Mouse (Mus musculus): ENCODE data around the gene Slc20a1. TPM values are rescaled to one million over a fixed set of nuclear protein-coding genes. Genes with fewer than 3 reads are reported as not detected.

Gene Slc20a1
- polyA plus RNA-seq, 1 experiment: 139 TPM

DNA sequence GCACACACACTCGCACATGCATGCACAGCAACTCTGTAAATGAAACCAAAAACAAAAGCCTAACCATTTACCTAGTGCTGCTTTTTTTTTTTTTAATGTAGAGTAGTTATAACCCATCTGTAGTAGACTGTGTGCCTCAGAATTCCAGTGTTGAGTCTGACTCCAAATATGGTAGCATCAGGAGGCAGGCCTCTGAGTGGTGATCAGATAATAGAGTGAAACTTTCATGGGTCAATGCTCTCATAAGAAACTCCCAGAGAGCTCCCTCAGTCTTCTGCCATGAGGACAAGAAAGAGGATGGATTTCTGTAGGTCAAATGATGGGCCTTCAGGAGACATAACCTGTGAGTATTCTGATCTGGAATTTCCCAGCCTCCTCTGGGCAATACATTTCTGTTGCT lies 16.2 kb upstream of the Slc20a1 start:
- TF ChIP-seq CTCF (IDR thresholded peaks at IDR 0.05; ENCODE audit: control insufficient read depth, insufficient read depth, low read length) (no peak), POLR2A (IDR thresholded peaks at IDR 0.05; ENCODE audit: borderline replicate concordance, control insufficient read depth, low read depth, low read length) (no peak)
- H3K4me3 ChIP-seq (replicated peaks; ENCODE audit: control insufficient read depth, low read depth, low read length): no peak overlapping the region
- H3K4me1 ChIP-seq (ENCODE audit: control insufficient read depth, insufficient read depth, low read length): peaks cover 11% of the 10 kb centered on the region
- 82% methylated on average over 1 of the region's 1 CpGs for WGBS
- H3K27ac ChIP-seq (ENCODE audit: control insufficient read depth, insufficient read depth, low read depth, low read length, poor library complexity): no peak overlapping the region

DNA sequence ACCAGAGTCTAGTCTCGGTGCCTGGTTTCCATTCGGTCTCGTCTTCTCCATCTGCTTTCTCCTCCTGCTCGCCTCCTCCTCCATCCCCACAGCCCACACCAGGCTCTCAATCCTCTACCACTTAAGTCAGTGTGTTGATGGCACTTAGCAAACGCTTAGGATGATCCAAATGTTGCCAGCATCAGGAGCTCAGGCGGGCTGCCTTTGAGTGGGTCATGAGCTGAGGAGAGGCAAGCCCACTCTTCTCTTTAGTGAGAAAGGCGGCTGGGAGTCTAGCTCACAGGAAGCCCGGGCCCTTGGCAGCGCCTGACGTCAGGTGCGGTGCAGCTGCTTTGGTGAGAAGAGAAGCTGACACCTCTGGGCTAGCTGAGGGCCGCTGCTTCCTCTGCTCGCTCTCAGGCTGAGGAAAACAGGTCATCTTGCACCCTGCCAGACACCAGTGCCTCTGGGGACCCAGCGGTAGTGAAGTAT lies 15.0 kb upstream of the Slc20a1 start:
- peak overlapping the region; percentile 52 for H3K27ac ChIP-seq (ENCODE audit: control insufficient read depth, insufficient read depth, low read depth, low read length, poor library complexity)
- 36% methylated on average over 14 of the region's 14 CpGs for WGBS
- H3K4me1 ChIP-seq (ENCODE audit: control insufficient read depth, insufficient read depth, low read length): peaks cover 11% of the 10 kb centered on the region
- no peak for TF ChIP-seq POLR2A (IDR thresholded peaks at IDR 0.05; ENCODE audit: borderline replicate concordance, control insufficient read depth, low read depth, low read length)
- no peak for TF ChIP-seq CTCF (IDR thresholded peaks at IDR 0.05; ENCODE audit: control insufficient read depth, insufficient read depth, low read length)
- peak overlapping the region; percentile 4 for H3K4me3 ChIP-seq (replicated peaks; ENCODE audit: control insufficient read depth, low read depth, low read length)

DNA sequence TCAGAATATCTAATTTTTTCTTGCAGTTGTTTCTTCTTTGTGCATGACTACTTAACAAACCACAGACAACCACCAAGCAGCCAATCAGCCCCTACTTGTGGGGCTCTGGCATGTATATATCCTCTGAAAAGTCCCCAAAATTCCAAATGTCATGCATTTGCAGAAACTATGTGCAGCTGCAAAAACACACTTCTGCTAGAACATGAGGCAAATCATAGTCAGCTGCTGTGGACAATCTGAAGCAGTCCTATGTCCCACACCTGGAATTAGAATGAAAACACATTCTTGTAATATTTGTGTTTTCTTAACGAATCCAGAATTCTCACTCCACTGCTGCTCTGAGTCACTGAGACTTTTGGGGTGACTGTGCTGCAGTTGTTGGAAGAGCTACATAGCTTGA lies 13.7 kb upstream of the Slc20a1 start:
- Histone ChIP-seq H3K27ac (ENCODE audit: control insufficient read depth, insufficient read depth, low read depth, low read length, poor library complexity) (no peak overlapping the region), H3K4me3 (replicated peaks; ENCODE audit: control insufficient read depth, low read depth, low read length) (no peak overlapping the region), H3K4me1 (ENCODE audit: control insufficient read depth, insufficient read depth, low read length) (peaks cover 11% of the 10 kb centered on the region)
- TF ChIP-seq CTCF (IDR thresholded peaks at IDR 0.05; ENCODE audit: control insufficient read depth, insufficient read depth, low read length): no peak
- TF ChIP-seq POLR2A (IDR thresholded peaks at IDR 0.05; ENCODE audit: borderline replicate concordance, control insufficient read depth, low read depth, low read length): no peak
- WGBS: 78% methylated on average over 1 of the region's 1 CpGs

DNA sequence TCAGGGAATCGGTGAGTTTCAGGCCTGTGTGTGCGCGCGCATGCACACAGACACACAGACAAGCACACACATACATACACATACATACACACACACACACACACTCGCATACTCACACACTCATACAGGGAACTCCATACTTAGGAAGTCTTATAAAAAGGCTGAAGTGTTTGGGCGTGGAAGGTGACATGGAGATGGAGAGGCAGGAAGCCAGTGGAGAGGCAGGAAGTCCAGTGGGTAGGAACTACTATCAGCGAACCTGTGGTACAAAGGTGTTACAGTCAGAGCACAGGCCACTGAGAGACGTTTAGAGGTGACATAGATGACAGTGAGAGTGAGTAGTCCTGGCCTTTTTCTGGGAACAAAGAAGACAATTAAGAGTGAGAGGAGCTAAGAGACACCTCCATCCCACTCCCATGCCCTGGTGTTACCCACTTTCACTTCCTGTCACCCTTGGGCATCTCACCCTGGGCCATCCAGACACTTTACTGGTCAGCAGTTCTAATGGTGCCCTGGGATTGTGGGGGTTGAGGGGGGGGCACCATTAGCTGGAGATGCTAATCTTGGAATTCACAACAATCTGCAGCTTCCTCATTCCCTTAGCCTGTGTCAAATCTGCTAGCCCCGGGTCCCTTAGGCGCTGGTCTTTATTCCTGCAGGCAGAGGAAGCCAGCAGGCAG lies 12.8 kb upstream of the Slc20a1 start:
- 62% methylated on average over 10 of the region's 10 CpGs for WGBS
- no peak overlapping the region for H3K27ac ChIP-seq (ENCODE audit: control insufficient read depth, insufficient read depth, low read depth, low read length, poor library complexity)
- H3K4me1 ChIP-seq (ENCODE audit: control insufficient read depth, insufficient read depth, low read length): peaks cover 11% of the 10 kb centered on the region

DNA sequence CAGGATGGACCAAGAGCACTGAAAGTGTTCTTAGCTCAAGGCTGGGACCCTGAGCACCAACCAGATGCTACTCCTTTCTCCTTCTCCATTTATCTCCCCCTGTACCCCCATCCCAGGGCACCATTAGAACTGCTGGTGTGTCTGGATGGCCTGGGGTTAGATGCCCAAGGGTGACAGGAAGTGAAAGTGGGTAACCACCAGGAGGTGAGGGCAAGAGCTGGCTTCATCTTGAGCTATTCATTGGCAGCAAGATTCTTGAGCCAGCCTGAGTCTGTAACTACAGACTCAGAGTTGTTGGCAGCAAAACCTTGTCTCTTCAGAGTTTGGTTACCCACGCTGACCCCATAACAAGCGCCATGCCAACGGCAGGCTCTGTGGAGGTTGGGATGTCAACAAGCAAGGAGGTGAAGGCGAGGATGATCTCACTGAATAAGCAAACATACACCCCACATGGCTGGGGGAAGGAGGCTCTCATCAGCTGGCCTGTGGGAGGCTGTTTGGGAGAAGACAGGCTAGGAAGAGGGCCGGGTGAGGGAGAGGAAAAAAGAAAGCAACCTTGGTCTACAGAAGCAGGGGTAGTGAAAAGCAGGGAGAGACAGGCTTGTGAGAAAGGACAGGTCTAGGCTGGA lies 12.2 kb upstream of the Slc20a1 start:
- Histone ChIP-seq H3K4me1 (ENCODE audit: control insufficient read depth, insufficient read depth, low read length) (peaks cover 11% of the 10 kb centered on the region), H3K27ac (ENCODE audit: control insufficient read depth, insufficient read depth, low read depth, low read length, poor library complexity) (peak overlapping the region; percentile 19; the same call in 1 of the 2 replicates), H3K4me3 (replicated peaks; ENCODE audit: control insufficient read depth, low read depth, low read length) (no peak overlapping the region)
- TF ChIP-seq POLR2A (IDR thresholded peaks at IDR 0.05; ENCODE audit: borderline replicate concordance, control insufficient read depth, low read depth, low read length) (no peak), CTCF (IDR thresholded peaks at IDR 0.05; ENCODE audit: control insufficient read depth, insufficient read depth, low read length) (no peak)
- WGBS: 28% methylated on average over 5 of the region's 5 CpGs

More for the DNA sequence above, 12.8 kb upstream of the Slc20a1 start:
- no peak for TF ChIP-seq CTCF (IDR thresholded peaks at IDR 0.05; ENCODE audit: control insufficient read depth, insufficient read depth, low read length)
- TF ChIP-seq POLR2A (IDR thresholded peaks at IDR 0.05; ENCODE audit: borderline replicate concordance, control insufficient read depth, low read depth, low read length): no peak
- no peak overlapping the region for H3K4me3 ChIP-seq (replicated peaks; ENCODE audit: control insufficient read depth, low read depth, low read length)

DNA sequence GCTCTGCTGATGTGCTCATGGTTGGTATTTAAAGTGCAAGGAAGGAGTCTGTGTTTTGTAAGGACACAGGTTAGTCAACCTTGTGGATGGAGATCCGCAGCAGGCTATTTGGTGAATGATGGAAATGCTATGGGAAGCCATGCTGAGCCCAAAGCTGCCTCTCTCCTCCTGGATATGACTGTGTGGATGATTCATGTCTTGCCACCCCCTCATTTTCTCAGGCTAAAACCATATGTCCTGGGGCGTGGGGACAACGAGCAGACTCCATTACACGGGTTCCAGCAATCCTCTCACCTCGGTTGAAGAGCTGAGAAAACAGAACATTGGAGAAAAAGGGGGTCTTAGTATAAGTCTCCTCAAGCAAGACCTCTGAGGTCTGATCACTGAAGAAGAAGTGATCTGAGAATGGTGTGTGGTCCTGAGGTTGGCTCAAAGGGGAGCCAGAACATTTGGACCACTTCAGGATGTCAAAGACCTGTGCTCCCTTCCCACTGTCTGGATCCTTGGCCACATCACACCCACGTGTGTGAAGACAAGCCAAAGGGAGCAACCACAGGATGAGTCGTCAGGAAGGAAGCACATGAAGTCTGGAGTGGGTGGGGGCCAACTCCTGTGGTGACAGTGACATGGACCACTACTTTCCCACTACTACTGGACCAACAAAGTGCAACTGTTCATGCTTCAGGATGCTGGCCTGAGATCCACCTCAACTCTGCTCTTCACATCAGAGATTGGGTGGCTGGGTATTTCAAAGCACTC lies 6.0 kb upstream of the Slc20a1 start:
- H3K27ac ChIP-seq (ENCODE audit: control insufficient read depth, insufficient read depth, low read depth, low read length, poor library complexity): no peak overlapping the region
- no peak overlapping the region for H3K4me3 ChIP-seq (replicated peaks; ENCODE audit: control insufficient read depth, low read depth, low read length)
- WGBS: 67% methylated on average over 7 of the region's 7 CpGs
- no peaks in the 10 kb centered on the region; the same call in 1 of the 2 replicates for H3K4me1 ChIP-seq (ENCODE audit: control insufficient read depth, insufficient read depth, low read length)
- no peak for TF ChIP-seq POLR2A (IDR thresholded peaks at IDR 0.05; ENCODE audit: borderline replicate concordance, control insufficient read depth, low read depth, low read length)
- no peak for TF ChIP-seq CTCF (IDR thresholded peaks at IDR 0.05; ENCODE audit: control insufficient read depth, insufficient read depth, low read length)

DNA sequence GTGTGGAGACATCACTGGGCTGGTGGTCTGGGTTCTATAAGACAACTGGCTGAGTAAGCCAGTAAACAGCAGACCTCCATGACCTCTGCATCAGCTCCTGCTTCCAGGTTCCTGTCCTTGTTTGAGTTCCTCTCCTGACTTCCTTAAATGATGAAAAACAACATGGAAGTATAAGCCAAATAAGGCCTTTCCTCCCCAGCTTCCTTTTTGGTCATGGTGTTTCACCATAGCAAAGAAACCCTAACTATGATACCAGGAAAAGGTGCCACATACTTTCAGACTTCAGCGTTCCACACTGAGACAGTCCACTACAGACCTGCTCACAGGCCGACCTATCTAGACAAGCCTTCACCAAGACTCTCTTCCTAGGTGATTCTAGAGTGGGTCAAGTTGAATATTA lies 2.2 kb upstream of the Slc20a1 start:
- peaks cover 3% of the 10 kb centered on the region; the same call in 1 of the 2 replicates for H3K4me1 ChIP-seq (ENCODE audit: control insufficient read depth, insufficient read depth, low read length)

DNA sequence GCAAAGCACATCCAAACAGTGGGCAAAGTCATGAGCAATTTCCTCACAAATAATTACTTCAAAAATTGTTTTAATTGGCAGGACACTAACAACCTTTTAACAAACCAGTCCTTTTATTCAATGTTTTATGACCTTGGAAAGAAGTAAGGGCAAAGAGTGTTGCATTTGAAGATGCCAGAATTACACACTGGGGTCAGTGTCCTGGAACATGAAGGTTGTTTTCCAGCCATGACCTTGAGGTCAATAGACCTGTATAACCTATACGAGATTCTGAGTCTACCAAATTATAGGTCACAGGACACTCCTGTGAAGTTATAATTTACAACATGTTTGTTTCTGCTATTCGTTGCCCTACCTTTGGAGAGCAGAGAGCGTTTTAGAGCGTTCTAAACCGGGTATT lies 1.4 kb upstream of the Slc20a1 start:
- H3K4me3 ChIP-seq (replicated peaks; ENCODE audit: control insufficient read depth, low read depth, low read length): no peak overlapping the region
- 60% methylated on average over 5 of the region's 5 CpGs for WGBS
- no peak for TF ChIP-seq POLR2A (IDR thresholded peaks at IDR 0.05; ENCODE audit: borderline replicate concordance, control insufficient read depth, low read depth, low read length)
- no peak for TF ChIP-seq CTCF (IDR thresholded peaks at IDR 0.05; ENCODE audit: control insufficient read depth, insufficient read depth, low read length)
- H3K4me1 ChIP-seq (ENCODE audit: control insufficient read depth, insufficient read depth, low read length): peaks cover 3% of the 10 kb centered on the region; the same call in 1 of the 2 replicates
- no peak overlapping the region for H3K27ac ChIP-seq (ENCODE audit: control insufficient read depth, insufficient read depth, low read depth, low read length, poor library complexity)

More for the DNA sequence above, 2.2 kb upstream of the Slc20a1 start:
- Histone ChIP-seq H3K27ac (ENCODE audit: control insufficient read depth, insufficient read depth, low read depth, low read length, poor library complexity) (no peak overlapping the region; the same call in 1 of the 2 replicates), H3K4me3 (replicated peaks; ENCODE audit: control insufficient read depth, low read depth, low read length) (no peak overlapping the region)
- no peak for TF ChIP-seq POLR2A (IDR thresholded peaks at IDR 0.05; ENCODE audit: borderline replicate concordance, control insufficient read depth, low read depth, low read length)
- TF ChIP-seq CTCF (IDR thresholded peaks at IDR 0.05; ENCODE audit: control insufficient read depth, insufficient read depth, low read length): no peak
- WGBS: 64% methylated on average over 2 of the region's 2 CpGs
